Mouse (Mus musculus) limb, embryonic 14.5 days (tissue): ENCODE results near the gene Tmem94. TPM values are rescaled to one million over a fixed set of nuclear protein-coding genes. Genes with fewer than 3 reads are reported as not detected.

ENCODE experiments used
- ATAC-seq: fragments of 200-750 bp; cut with Nextera tagmentation; 2 replicates; pipeline ENCODE4 v1.8.0; 2017; ENCODE audit warnings: low read depth, moderate number of reproducible peaks, moderate TSS enrichment; ENCODE audit not compliant: low FRiP score
- DNase-seq: peaks from one replicate; pipeline ENCODE4 v3.0.0-alpha.2; 2015; ENCODE audit warnings: low spot score
- H3K27ac ChIP-seq: fragments of 300-500 bp; sonication (generic); replicated peaks from 2 replicates; pipeline ENCODE4 v1.5.1; 2014; ENCODE audit warnings: low read depth, mild to moderate bottlenecking, low read length, moderate library complexity, mixed read lengths
- H3K27me3 ChIP-seq: fragments of 300-500 bp; sonication (generic); 2 replicates; pipeline ENCODE4 v1.6.1; 2014; ENCODE audit warnings: low read length, mixed read lengths; ENCODE audit not compliant: control insufficient read depth, insufficient read depth
- H3K36me3 ChIP-seq: fragments of 300-500 bp; sonication (generic); 2 replicates; pipeline ENCODE4 v1.6.1; 2014; ENCODE audit warnings: mild to moderate bottlenecking, low read length, moderate library complexity, mixed read lengths; ENCODE audit not compliant: control insufficient read depth, insufficient read depth
- H3K4me1 ChIP-seq: fragments of 300-500 bp; sonication (generic); 2 replicates; pipeline ENCODE4 v1.6.1; 2014; ENCODE audit warnings: antibody characterized with exemption, low read length, mixed read lengths; ENCODE audit not compliant: control insufficient read depth, insufficient read depth
- H3K4me2 ChIP-seq: fragments of 300-500 bp; sonication (generic); replicated peaks from 2 replicates; pipeline ENCODE4 v1.6.1; 2014; ENCODE audit warnings: low read depth, mild to moderate bottlenecking, low read length, moderate library complexity; ENCODE audit not compliant: severe bottlenecking
- H3K4me3 ChIP-seq: fragments of 300-500 bp; sonication (generic); replicated peaks from 2 replicates; pipeline ENCODE4 v1.5.1; 2014; ENCODE audit warnings: low read length
- H3K9ac ChIP-seq: fragments of 300-500 bp; sonication (generic); 2 replicates; pipeline ENCODE4 v1.6.1; 2014; ENCODE audit warnings: mild to moderate bottlenecking, low read depth, low read length, moderate library complexity; ENCODE audit not compliant: severe bottlenecking
- H3K9me3 ChIP-seq: fragments of 300-500 bp; sonication (generic); 2 replicates; pipeline ENCODE4 v1.6.1; 2016; ENCODE audit warnings: low read length; ENCODE audit not compliant: control insufficient read depth
- POLR2A ChIP-seq: fragments of 200-500 bp; IDR thresholded peaks from 2 replicates; pipeline ENCODE4 v1.8.0; 2012; ENCODE audit warnings: inconsistent platforms, mild to moderate bottlenecking, moderate library complexity, borderline replicate concordance; ENCODE audit not compliant: insufficient read depth, insufficient read length; ENCODE audit errors: extremely low read depth
- WGBS: fragments of 180-500 bp; shearing (Covaris S2); extraction: QIAGEN DNeasy Blood & Tissue Kit; methylation state at CpG from one replicate; pipeline ENCODE4 v1.1.7; 2014; 5-methylcytosine and 5-hydroxymethylcytosine counted together
- polyA plus RNA-seq, 2 experiments: library from polyadenylated mRNA; depleted of rRNA in 1 of 2; stranded (reverse) in 1 of 2; unstranded in 1 of 2; fragments of >200 nt; fragmentation: Nextera tagmentation in 1 of 2; extraction: Ambion mirVana in 1 of 2; gene quantifications; 2 replicates each; pipeline versions ENCODE4 v1.2.1 to v1.2.3; 2012 to 2014

The Tmem94 gene
- polyA plus RNA-seq, 2 experiments, result 17.9 to 46.8 TPM

DNA sequence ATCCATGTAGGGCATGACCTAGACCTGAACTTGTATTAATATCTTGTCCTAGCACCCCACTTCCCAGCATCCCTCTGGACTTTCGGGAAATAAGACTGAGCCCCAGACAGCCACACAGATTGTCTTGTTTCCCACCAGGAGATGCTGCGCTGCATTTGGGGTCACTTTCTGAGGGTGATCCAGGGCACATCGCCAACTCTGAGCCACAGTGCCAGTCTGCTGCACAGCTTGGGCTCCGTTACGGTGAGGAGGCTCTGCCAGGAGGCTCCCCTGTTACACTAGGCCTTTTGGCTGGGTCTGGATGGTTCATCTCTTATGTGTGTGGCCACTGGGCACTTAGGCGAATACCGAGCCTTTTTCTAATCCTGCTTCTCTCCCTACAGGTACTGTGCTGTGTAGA, 24.6 kb downstream of the Tmem94 start:
- no peak for TF ChIP-seq POLR2A
- WGBS, result 93% methylated on average over 7 of the region's 7 CpGs
- DNase-seq, result no peak

DNA sequence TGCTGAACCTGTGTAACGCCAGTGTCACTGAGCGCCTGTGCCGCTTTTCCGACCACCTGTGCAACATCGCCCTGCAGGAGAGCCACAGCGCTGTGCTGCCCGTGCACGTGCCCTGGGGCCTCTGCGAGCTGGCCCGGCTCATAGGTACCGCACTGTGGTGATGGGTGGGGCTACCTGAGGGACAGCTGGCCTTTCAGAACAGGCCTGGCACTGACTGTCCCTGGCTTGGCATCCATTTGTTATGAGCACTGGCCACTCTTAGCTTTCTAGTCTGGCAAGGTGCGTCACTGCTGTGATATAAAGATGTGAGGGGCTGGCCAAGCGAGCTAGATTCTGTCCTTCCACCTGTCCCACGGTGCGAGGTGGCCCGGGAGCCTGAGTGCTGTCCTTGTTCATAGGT, 26.7 kb downstream of the Tmem94 start:
- no peak overlapping the region for H3K4me3 ChIP-seq
- DNase-seq, result no peak
- H3K9ac ChIP-seq, result no peak overlapping the region
- H3K4me2 ChIP-seq, result no peak overlapping the region
- no peaks in the 10 kb centered on the region for H3K4me1 ChIP-seq
- H3K27ac ChIP-seq, result no peak overlapping the region
- no peaks in the 10 kb centered on the region for H3K9me3 ChIP-seq
- H3K27me3 ChIP-seq, result no peaks in the 10 kb centered on the region
- no peak for ATAC-seq
- no peak for TF ChIP-seq POLR2A
- 94% methylated on average over 13 of the region's 16 CpGs for WGBS
- peaks cover 93% of the 10 kb centered on the region for H3K36me3 ChIP-seq

More for the DNA sequence above, 24.6 kb downstream of the Tmem94 start:
- Histone ChIP-seq H3K9me3 (no peaks in the 10 kb centered on the region), H3K27ac (no peak overlapping the region), H3K4me2 (no peak overlapping the region), H3K36me3 (peaks cover 85% of the 10 kb centered on the region), H3K9ac (no peak overlapping the region), H3K4me3 (no peak overlapping the region), H3K4me1 (no peaks in the 10 kb centered on the region), H3K27me3 (no peaks in the 10 kb centered on the region)
- ATAC-seq, result no peak

- Histone ChIP-seq H3K9ac (no peak overlapping the region), H3K4me3 (no peak overlapping the region), H3K27ac (no peak overlapping the region), H3K9me3 (no peaks in the 10 kb centered on the region), H3K4me1 (no peaks in the 10 kb centered on the region), H3K27me3 (no peaks in the 10 kb centered on the region), H3K36me3 (peaks cover 93% of the 10 kb centered on the region), H3K4me2 (no peak overlapping the region)
- no peak for TF ChIP-seq POLR2A
- no peak for DNase-seq
- WGBS, result 86% methylated on average over 14 of the region's 14 CpGs
- ATAC-seq, result no peak
These were observed 27.1 kb downstream of the Tmem94 start for GRCm38 (mm10) chr11:115792353-115792752.

- DNase-seq (no peak), ATAC-seq (no peak)
- H3K36me3 ChIP-seq, result peaks cover 98% of the 10 kb centered on the region
- no peak overlapping the region for H3K4me3 ChIP-seq
- no peaks in the 10 kb centered on the region for H3K4me1 ChIP-seq
- no peaks in the 10 kb centered on the region for H3K27me3 ChIP-seq
- no peak overlapping the region; the same call in 1 of the 2 replicates for H3K27ac ChIP-seq
- no peak overlapping the region for H3K9ac ChIP-seq
- no peak for TF ChIP-seq POLR2A
- no peak overlapping the region for H3K4me2 ChIP-seq
- H3K9me3 ChIP-seq, result no peaks in the 10 kb centered on the region
- 75% methylated on average over 15 of the region's 15 CpGs for WGBS
These were observed 31.7 kb downstream of the Tmem94 start for GRCm38 (mm10) chr11:115796898-115797297.

DNA sequence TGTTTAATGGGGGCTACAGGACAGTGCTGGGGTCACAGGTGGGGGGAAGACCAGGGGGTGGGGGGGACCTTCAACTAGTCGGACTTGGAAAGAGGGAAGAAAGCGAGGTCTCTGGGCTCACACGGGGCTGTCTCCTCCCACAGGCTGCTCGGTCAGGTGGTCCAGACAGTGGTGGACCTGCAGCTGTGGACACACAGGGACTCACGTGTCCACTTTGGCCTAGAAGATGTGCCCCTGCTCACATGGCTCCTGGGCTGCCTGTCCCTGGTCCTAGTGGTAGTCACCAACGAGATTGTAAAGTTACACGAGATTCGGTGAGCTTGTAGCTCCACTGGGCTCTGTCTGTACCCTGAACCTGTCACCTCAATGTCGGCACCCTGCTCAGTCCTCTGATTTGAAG, 32.4 kb downstream of the Tmem94 start:
- ATAC-seq (no peak), DNase-seq (no peak)
- WGBS, result 88% methylated on average over 9 of the region's 9 CpGs
- no peak for TF ChIP-seq POLR2A
- Histone ChIP-seq H3K27me3 (no peaks in the 10 kb centered on the region), H3K9me3 (no peaks in the 10 kb centered on the region), H3K4me2 (no peak overlapping the region), H3K27ac (no peak overlapping the region), H3K9ac (no peak overlapping the region), H3K36me3 (peaks cover 98% of the 10 kb centered on the region), H3K4me1 (no peaks in the 10 kb centered on the region), H3K4me3 (no peak overlapping the region)

- Histone ChIP-seq H3K4me2 (no peak overlapping the region), H3K9me3 (no peaks in the 10 kb centered on the region), H3K4me1 (no peaks in the 10 kb centered on the region), H3K4me3 (no peak overlapping the region), H3K9ac (no peak overlapping the region), H3K27me3 (no peaks in the 10 kb centered on the region), H3K27ac (no peak overlapping the region), H3K36me3 (peaks cover 94% of the 10 kb centered on the region)
- no peak for DNase-seq
- TF ChIP-seq POLR2A, result no peak
- 92% methylated on average over 15 of the region's 18 CpGs for WGBS
- no peak for ATAC-seq
These were observed 35.7 kb downstream of the Tmem94 start for GRCm38 (mm10) chr11:115800981-115801380.
